Mouse (Mus musculus) midbrain, embryonic 16.5 days (tissue): Measurements from ENCODE around the gene Fgfr2. TPM values are rescaled to one million over a fixed set of nuclear protein-coding genes. Genes with fewer than 3 reads are reported as not detected.

ENCODE experiments used
- ATAC-seq: fragments of 200-750 bp; cut with Nextera tagmentation; 2 replicates; pipeline ENCODE4 v1.8.0; 2017; ENCODE audit warnings: moderate TSS enrichment
- H3K27ac ChIP-seq: fragments of 300-500 bp; sonication (generic); 2 replicates; pipeline ENCODE4 v1.5.1; 2014; ENCODE audit warnings: mild to moderate bottlenecking, low read length, mixed read lengths
- H3K27me3 ChIP-seq: fragments of 300-500 bp; sonication (generic); 2 replicates; pipeline ENCODE4 v1.6.1; 2014; ENCODE audit warnings: low read depth, low read length, mixed read lengths; ENCODE audit not compliant: control insufficient read depth, insufficient read depth
- H3K36me3 ChIP-seq: fragments of 300-500 bp; sonication (generic); 2 replicates; pipeline ENCODE4 v1.6.1; 2014; ENCODE audit warnings: mild to moderate bottlenecking, low read length, moderate library complexity, mixed read lengths; ENCODE audit not compliant: control insufficient read depth, insufficient read depth
- H3K4me1 ChIP-seq: fragments of 300-500 bp; sonication (generic); 2 replicates; pipeline ENCODE4 v1.6.1; 2014; ENCODE audit warnings: mild to moderate bottlenecking, low read length, mixed read lengths; ENCODE audit not compliant: control insufficient read depth, insufficient read depth
- H3K4me2 ChIP-seq: fragments of 300-500 bp; sonication (generic); 2 replicates; pipeline ENCODE4 v1.6.1; 2014; ENCODE audit warnings: mild to moderate bottlenecking, low read length, mixed read lengths
- H3K4me3 ChIP-seq: fragments of 300-500 bp; sonication (generic); 2 replicates; pipeline ENCODE4 v1.5.1; 2014; ENCODE audit warnings: low read depth, mild to moderate bottlenecking, low read length, moderate library complexity, mixed read lengths
- H3K9ac ChIP-seq: fragments of 300-500 bp; sonication (generic); 2 replicates; pipeline ENCODE4 v1.6.1; 2014; ENCODE audit warnings: low read depth, low read length, mixed read lengths
- H3K9me3 ChIP-seq: fragments of 300-500 bp; sonication (generic); replicated peaks from 2 replicates; pipeline ENCODE4 v1.6.1; 2014; ENCODE audit warnings: mild to moderate bottlenecking, low read length, mixed read lengths; ENCODE audit not compliant: control insufficient read depth, poor library complexity, severe bottlenecking
- WGBS: fragments of 180-500 bp; shearing (Covaris S2); extraction: QIAGEN DNeasy Blood & Tissue Kit; methylation state at CpG from one replicate; pipeline ENCODE4 v1.1.7; 2014; 5-methylcytosine and 5-hydroxymethylcytosine counted together
- polyA plus RNA-seq: library from polyadenylated mRNA; unstranded; fragments of >200 nt; fragmentation: Nextera tagmentation; extraction: Ambion mirVana; gene quantifications from 2 replicates; pipeline ENCODE4 v1.2.1, GENCODE M21; 2015

Gene Fgfr2
- polyA plus RNA-seq, 1 experiment from 2014 or later: 23.8 TPM

- no peaks in the 10 kb centered on the region for H3K27me3 ChIP-seq
- 75% methylated on average over 3 of the region's 3 CpGs for WGBS
- ATAC-seq: no peak
- H3K4me3 ChIP-seq: no peak overlapping the region
- H3K4me2 ChIP-seq: no peak overlapping the region
- no peaks in the 10 kb centered on the region for H3K9me3 ChIP-seq
- no peak overlapping the region for H3K27ac ChIP-seq
- H3K9ac ChIP-seq: no peak overlapping the region
- H3K36me3 ChIP-seq: peaks cover 3% of the 10 kb centered on the region; the same call in 1 of the 2 replicates
- H3K4me1 ChIP-seq: no peaks in the 10 kb centered on the region; the same call in 1 of the 2 replicates
Observed at GRCm38 (mm10) chr7:132269661-132270060, 853.5 kb downstream of the Fgfr2 start.

GRCm38 (mm10) chr7:132267721-132268498, 855.2 kb downstream of the Fgfr2 start:
- H3K36me3 ChIP-seq: peaks cover 3% of the 10 kb centered on the region; the same call in 1 of the 2 replicates
- no peaks in the 10 kb centered on the region; the same call in 1 of the 2 replicates for H3K4me1 ChIP-seq
- H3K9ac ChIP-seq: no peak overlapping the region
- H3K27ac ChIP-seq: no peak overlapping the region
- no peak overlapping the region for H3K4me2 ChIP-seq
- WGBS: 94% methylated on average over 4 of the region's 4 CpGs
- no peak for ATAC-seq
- H3K27me3 ChIP-seq: no peaks in the 10 kb centered on the region
- H3K9me3 ChIP-seq: no peaks in the 10 kb centered on the region
- no peak overlapping the region for H3K4me3 ChIP-seq

DNA sequence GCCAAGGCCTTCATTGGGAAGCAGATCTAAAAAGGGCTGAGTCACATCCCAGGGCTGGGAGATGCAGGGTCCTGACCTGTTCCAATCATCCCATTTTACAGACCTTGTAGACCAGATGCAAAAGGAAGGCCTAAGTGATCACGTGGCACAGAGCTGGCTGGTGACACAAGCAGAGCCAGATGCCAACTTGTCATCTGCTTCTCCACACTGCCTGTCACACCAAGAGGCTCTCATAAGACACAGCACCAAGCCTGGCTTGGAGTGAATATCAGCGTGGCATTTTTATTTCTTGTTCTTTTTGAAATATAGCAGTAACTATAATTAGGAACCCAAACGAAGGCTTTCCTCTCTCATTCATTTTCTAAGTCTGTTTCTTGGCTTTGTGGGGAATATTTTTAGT, 858.4 kb downstream of the Fgfr2 start:
- H3K36me3 ChIP-seq: peaks cover 3% of the 10 kb centered on the region; the same call in 1 of the 2 replicates
- H3K4me2 ChIP-seq: no peak overlapping the region
- H3K27me3 ChIP-seq: no peaks in the 10 kb centered on the region
- H3K4me3 ChIP-seq: no peak overlapping the region
- no peaks in the 10 kb centered on the region for H3K9me3 ChIP-seq
- 70% methylated on average over 3 of the region's 3 CpGs for WGBS
- no peaks in the 10 kb centered on the region; the same call in 1 of the 2 replicates for H3K4me1 ChIP-seq
- ATAC-seq: no peak
- no peak overlapping the region for H3K9ac ChIP-seq
- H3K27ac ChIP-seq: no peak overlapping the region

DNA sequence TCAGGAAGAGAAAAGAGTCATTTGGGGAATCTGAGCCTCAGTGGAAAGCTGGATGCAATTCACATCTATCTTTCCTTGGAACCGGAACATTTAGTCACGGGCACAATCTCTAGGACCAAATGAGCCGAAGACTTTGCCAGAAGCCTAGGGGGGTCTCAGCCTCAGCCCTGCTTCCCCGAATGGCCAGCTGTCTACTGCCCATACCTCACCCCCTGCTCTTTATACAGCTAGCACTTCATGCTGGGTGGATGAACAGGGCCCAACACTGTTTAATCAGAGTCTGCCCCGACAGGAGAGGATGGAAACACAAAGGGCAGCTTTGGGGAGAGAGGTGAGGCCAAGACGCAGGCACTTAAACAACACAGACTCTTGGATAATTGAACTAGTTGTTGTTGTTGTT, 860.0 kb downstream of the Fgfr2 start:
- Histone ChIP-seq H3K27ac (no peak overlapping the region), H3K9ac (no peak overlapping the region), H3K9me3 (no peaks in the 10 kb centered on the region), H3K27me3 (no peaks in the 10 kb centered on the region), H3K4me3 (no peak overlapping the region), H3K36me3 (no peaks in the 10 kb centered on the region), H3K4me1 (peaks cover 4% of the 10 kb centered on the region; the same call in 1 of the 2 replicates), H3K4me2 (no peak overlapping the region)
- 0 out of 2 replicates have a peak, but pooled peaks have one; percentile 56 for ATAC-seq
- WGBS: 11% methylated on average over 6 of the region's 6 CpGs

GRCm38 (mm10) chr7:132262696-132263095, 860.5 kb downstream of the Fgfr2 start:
- Histone ChIP-seq H3K27ac (no peak overlapping the region), H3K9ac (no peak overlapping the region), H3K4me1 (peaks cover 4% of the 10 kb centered on the region; the same call in 1 of the 2 replicates), H3K27me3 (no peaks in the 10 kb centered on the region), H3K4me2 (no peak overlapping the region), H3K9me3 (no peaks in the 10 kb centered on the region), H3K36me3 (no peaks in the 10 kb centered on the region), H3K4me3 (no peak overlapping the region)
- 14% methylated on average over 6 of the region's 6 CpGs for WGBS
- ATAC-seq: no peak

- H3K27ac ChIP-seq: no peak overlapping the region
- peaks cover 4% of the 10 kb centered on the region; the same call in 1 of the 2 replicates for H3K4me1 ChIP-seq
- no peak overlapping the region for H3K4me3 ChIP-seq
- WGBS: 35% methylated on average over 3 of the region's 3 CpGs
- H3K9ac ChIP-seq: no peak overlapping the region
- no peaks in the 10 kb centered on the region for H3K9me3 ChIP-seq
- H3K36me3 ChIP-seq: no peaks in the 10 kb centered on the region
- no peaks in the 10 kb centered on the region for H3K27me3 ChIP-seq
- H3K4me2 ChIP-seq: no peak overlapping the region
- no peak for ATAC-seq
Observed at GRCm38 (mm10) chr7:132261885-132262284, 861.3 kb downstream of the Fgfr2 start.

- H3K27me3 ChIP-seq: no peaks in the 10 kb centered on the region
- 69% methylated on average over 5 of the region's 5 CpGs for WGBS
- H3K36me3 ChIP-seq: no peaks in the 10 kb centered on the region
- no peaks in the 10 kb centered on the region for H3K9me3 ChIP-seq
- H3K4me2 ChIP-seq: no peak overlapping the region
- ATAC-seq: no peak
- H3K4me3 ChIP-seq: no peak overlapping the region
- no peak overlapping the region for H3K9ac ChIP-seq
- peaks cover 4% of the 10 kb centered on the region; the same call in 1 of the 2 replicates for H3K4me1 ChIP-seq
- H3K27ac ChIP-seq: no peak overlapping the region
Observed at GRCm38 (mm10) chr7:132260632-132261031, 862.5 kb downstream of the Fgfr2 start.

GRCm38 (mm10) chr7:132258817-132259216, 864.3 kb downstream of the Fgfr2 start:
- Histone ChIP-seq H3K27me3 (no peaks in the 10 kb centered on the region), H3K4me1 (0 out of 2 replicates have a peak, but pooled peaks cover 4% of the 10 kb centered on the region), H3K4me2 (no peak overlapping the region), H3K9me3 (no peaks in the 10 kb centered on the region), H3K9ac (no peak overlapping the region), H3K36me3 (no peaks in the 10 kb centered on the region), H3K4me3 (no peak overlapping the region), H3K27ac (no peak overlapping the region)
- 42% methylated on average over 7 of the region's 7 CpGs for WGBS
- ATAC-seq: no peak

- no peaks in the 10 kb centered on the region for H3K36me3 ChIP-seq
- H3K27ac ChIP-seq: no peak overlapping the region
- H3K4me1 ChIP-seq: 0 out of 2 replicates have a peak, but pooled peaks cover 4% of the 10 kb centered on the region
- no peak overlapping the region for H3K4me3 ChIP-seq
- ATAC-seq: no peak
- H3K9ac ChIP-seq: no peak overlapping the region
- WGBS: 60% methylated on average over 5 of the region's 5 CpGs
- no peaks in the 10 kb centered on the region for H3K27me3 ChIP-seq
- H3K9me3 ChIP-seq: no peaks in the 10 kb centered on the region
- H3K4me2 ChIP-seq: no peak overlapping the region
Observed at GRCm38 (mm10) chr7:132258216-132258615, 864.9 kb downstream of the Fgfr2 start.
